29 mouse cellular contexts compared by ENCODE assay signal in genomic region chr13:71949859-71950258, GRCm38 (mm10). TPM values are rescaled to one million over a fixed set of nuclear protein-coding genes. Genes with fewer than 3 reads are reported as not detected.
DNase-seq lines count a peak whose midpoint lies in the region; ATAC-seq and TF ChIP-seq lines count a peak whose summit lies in the region.
"Had no signal": no experiment of that assay in that cellular context is flagged by ENCODE, and none has a peak within 500 bp of the region (broad histone marks: within the 10 kb centered on the region; RNA-seq: fewer than 3 reads in every experiment).

No protein-coding gene starts in this region.

- H3K4me1 ChIP-seq in kidney, embryonic 15.5 days: no peaks in the 10 kb centered on the region
- no peaks in the 10 kb centered on the region for H3K4me1 ChIP-seq in lung, embryonic 14.5 days (ENCODE audit: insufficient read depth)
- H3K4me1 ChIP-seq: embryonic facial prominence, embryonic 13.5 days; megakaryocyte, embryonic 14.5 days; stomach, embryonic 15.5 days had no signal

- H3K9me3 ChIP-seq in kidney, embryonic 15.5 days (replicated peaks): no peaks in the 10 kb centered on the region
- H3K9me3 ChIP-seq in lung, embryonic 14.5 days (ENCODE audit: low read depth, low read length): no peaks in the 10 kb centered on the region
- H3K9me3 ChIP-seq: embryonic facial prominence, embryonic 13.5 days; forebrain, embryonic 13.5 days; hindbrain, embryonic 15.5 days; limb, embryonic 12.5 days; midbrain, embryonic 15.5 days; neural tube, embryonic 12.5 days; stomach, embryonic 15.5 days had no signal

- H3K27me3 ChIP-seq in kidney, embryonic 15.5 days: peaks cover 81% of the 10 kb centered on the region
- H3K27me3 ChIP-seq in lung, embryonic 14.5 days (ENCODE audit: insufficient read depth, low read length): peaks cover 4% of the 10 kb centered on the region; the same call in 1 of the 2 replicates
- H3K27me3 ChIP-seq: hindbrain, embryonic 15.5 days; megakaryocyte, embryonic 14.5 days; midbrain, embryonic 15.5 days had no signal

- 57% methylated on average over 5 of the region's 5 CpGs for WGBS in kidney, embryonic 15.5 days
- 57% methylated on average over 5 of the region's 5 CpGs for WGBS in lung, embryonic 14.5 days

- H3K36me3 ChIP-seq in kidney, embryonic 15.5 days: no peaks in the 10 kb centered on the region
- no peaks in the 10 kb centered on the region for H3K36me3 ChIP-seq in lung, embryonic 14.5 days (ENCODE audit: insufficient read depth)
- H3K36me3 ChIP-seq: embryonic facial prominence, embryonic 13.5 days; hindbrain, embryonic 15.5 days; limb, embryonic 12.5 days; midbrain, embryonic 15.5 days; neural tube, embryonic 12.5 days; stomach, embryonic 15.5 days had no signal

- no peak overlapping the region for H3K4me2 ChIP-seq in kidney, embryonic 15.5 days
- H3K4me2 ChIP-seq in lung, embryonic 14.5 days: no peak overlapping the region
- H3K4me2 ChIP-seq: embryonic facial prominence, embryonic 13.5 days; forebrain, embryonic 13.5 days; heart, embryonic 11.5 days; hindbrain, embryonic 15.5 days; limb, embryonic 12.5 days; liver, embryonic 11.5 days; midbrain, embryonic 15.5 days; neural tube, embryonic 12.5 days; stomach, embryonic 15.5 days had no signal

- H3K27ac ChIP-seq in kidney, embryonic 15.5 days: no peak overlapping the region
- H3K27ac ChIP-seq in lung, embryonic 14.5 days (ENCODE audit: low read depth): no peak overlapping the region
- H3K27ac ChIP-seq: embryonic facial prominence, embryonic 13.5 days; forebrain, embryonic 13.5 days; hindbrain, embryonic 15.5 days; limb, embryonic 12.5 days; midbrain, embryonic 15.5 days; neural tube, embryonic 12.5 days; stomach, embryonic 15.5 days had no signal

- H3K4me3 ChIP-seq in kidney, embryonic 15.5 days (replicated peaks): no peak overlapping the region
- H3K4me3 ChIP-seq in lung, embryonic 14.5 days (ENCODE audit: low read depth, low read length): no peak overlapping the region
- H3K4me3 ChIP-seq: embryonic facial prominence, embryonic 13.5 days; erythroblast, embryonic 14.5 days; forebrain, embryonic 13.5 days; hindbrain, embryonic 15.5 days; limb, embryonic 12.5 days; megakaryocyte, embryonic 14.5 days; midbrain, embryonic 15.5 days; neural tube, embryonic 12.5 days; stomach, embryonic 15.5 days had no signal

- no peak for ATAC-seq in kidney, embryonic 15.5 days (replicated peaks; ENCODE audit: low FRiP score)
- no peak for ATAC-seq in lung, embryonic 14.5 days (ENCODE audit: insufficient read depth)
- ATAC-seq in erythroid progenitor cell, adult 5-6 weeks (replicated peaks; ENCODE audit: low FRiP score, poor library complexity, severe bottlenecking): no peak
- ATAC-seq: forebrain, embryonic 13.5 days; liver, postnatal 0 days; midbrain, embryonic 15.5 days had no signal

- no peak for TF ChIP-seq CTCF in lung, embryonic 14.5 days (IDR thresholded peaks at IDR 0.05; ENCODE audit: low read depth)

- no peak overlapping the region for H3K9ac ChIP-seq in kidney, embryonic 15.5 days
- H3K9ac ChIP-seq in lung, embryonic 14.5 days: no peak overlapping the region
- H3K9ac ChIP-seq: embryonic facial prominence, embryonic 13.5 days; forebrain, embryonic 13.5 days; hindbrain, embryonic 15.5 days; limb, embryonic 12.5 days; liver, postnatal 0 days; midbrain, embryonic 15.5 days; neural tube, embryonic 12.5 days; stomach, embryonic 15.5 days had no signal

- peak; percentile 54 for DNase-seq in kidney, adult 11 months
- DNase-seq in kidney, postnatal 10 days: peak; percentile 50
- peak; percentile 19 for DNase-seq in lung, embryonic 14.5 days
- DNase-seq in lung, postnatal 25 days (ENCODE audit: low spot score): peak; percentile 62
- DNase-seq in ovary, postnatal 36 days (ENCODE audit: low spot score): no peak
- DNase-seq: adrenal gland, postnatal 14 days; cerebellum, adult 2 months; cerebellum, postnatal 36 days; embryo, embryonic 11 days; liver, postnatal 0 days; retina, postnatal 1 day; right cerebral cortex, postnatal 4 days; thymus, postnatal 4 days had no signal

RNA-seq across cellular contexts. Expression of gene Irx1, which starts 13.7 kb away (rescaled TPM):
- 4.9 TPM in 2 replicates for polyA plus RNA-seq in kidney, embryonic 15.5 days (2015; fragmentation: Nextera tagmentation; extraction: Ambion mirVana)
- polyA plus RNA-seq in lung, embryonic 14.5 days (2014; fragmentation: Nextera tagmentation; extraction: Ambion mirVana): 8.7 and 10.0 TPM in 2 replicates
- not detected in 2 replicates for total RNA-seq in erythroid progenitor cell, adult 5-6 weeks (2015; ENCODE audit: low replicate concordance)
- total RNA-seq in erythroid progenitor cell, adult 5-6 weeks (2017; ENCODE audit: low replicate concordance): not detected in 2 replicates
- total RNA-seq: gastrocnemius, adult 8-10 months; hematopoietic stem cell, adult 5-6 weeks had no signal
- polyA plus RNA-seq: erythroblast, embryonic 14.5 days; intestine, embryonic 14.5 days; liver, postnatal 0 days had no signal
